Mouse (Mus musculus) heart, adult 2 months (tissue): ENCODE measurements around the gene Gucy2d.

Source experiments
- CTCF ChIP-seq: fragments of 200-600 bp; IDR thresholded peaks from 2 replicates; pipeline ENCODE4 v1.8.1; 2022; ENCODE audit warnings: antibody characterized with exemption, mild to moderate bottlenecking, moderate library complexity
- EP300 ChIP-seq: fragments of 200-500 bp; IDR thresholded peaks from 2 replicates; pipeline ENCODE4 v1.6.1; 2011; ENCODE audit warnings: low read depth, low read length, control low read depth; ENCODE audit not compliant: insufficient read depth
- POLR2A ChIP-seq: fragments of 200-500 bp; IDR thresholded peaks from 2 replicates; pipeline ENCODE4 v1.6.1; 2011; ENCODE audit warnings: mild to moderate bottlenecking, low read depth, low read length, control low read depth; ENCODE audit not compliant: insufficient read depth

GRCm38 (mm10) chr7:98449696-98450095 lies 9.5 kb downstream of the Gucy2d start:
- TF ChIP-seq CTCF, result no peak
- TF ChIP-seq EP300, result no peak
- TF ChIP-seq POLR2A, result no peak
